Mouse (Mus musculus) forelimb bud, embryonic 11.5 days (tissue): Measurements from ENCODE around the gene Coq9.
"Not testable (repeated sequence)": the region's sequence is repeated elsewhere in the genome, so short reads cannot be mapped to it uniquely, and the experiment has no call there.

Experiments used
- DNase-seq: peaks from one replicate; pipeline ENCODE4 v3.0.0-alpha.2; 2012; ENCODE audit warnings: low read depth, low spot score

Gene Coq9

GRCm38 (mm10) chr8:94821381-94821780, 16.7 kb upstream of the Coq9 start:
- DNase-seq = no peak

GRCm38 (mm10) chr8:94822637-94823560, 15.2 kb upstream of the Coq9 start:
- DNase-seq = peak; percentile 56

GRCm38 (mm10) chr8:94825170-94825569, 13.0 kb upstream of the Coq9 start:
- DNase-seq = no peak

- DNase-seq = no peak
Observed at GRCm38 (mm10) chr8:94826210-94826609, 11.9 kb upstream of the Coq9 start.

GRCm38 (mm10) chr8:94828284-94828683, 9.8 kb upstream of the Coq9 start:
- no peak for DNase-seq

- DNase-seq = not testable (repeated sequence)
Observed at GRCm38 (mm10) chr8:94833901-94834405, 4.2 kb upstream of the Coq9 start.

- not testable (repeated sequence) for DNase-seq
Observed at GRCm38 (mm10) chr8:94835751-94836150, 2.4 kb upstream of the Coq9 start.

- no peak for DNase-seq
Observed at GRCm38 (mm10) chr8:94836456-94837240, 1.5 kb upstream of the Coq9 start.

- DNase-seq = peak; percentile 11
Observed at GRCm38 (mm10) chr8:94838600-94838999, 479 bp downstream of the Coq9 start.

- no peak for DNase-seq
Observed at GRCm38 (mm10) chr8:94841183-94841582, 3.1 kb downstream of the Coq9 start.

GRCm38 (mm10) chr8:94850049-94850448, 11.9 kb downstream of the Coq9 start:
- no peak for DNase-seq

GRCm38 (mm10) chr8:94854761-94855160, 16.6 kb downstream of the Coq9 start:
- not testable (repeated sequence) for DNase-seq

- no peak for DNase-seq
Observed at GRCm38 (mm10) chr8:94857011-94857345, 18.9 kb downstream of the Coq9 start.

- DNase-seq = peak; percentile 84
Observed at GRCm38 (mm10) chr8:94857346-94858173, 19.4 kb downstream of the Coq9 start, which contains the start of gene Polr2c. Gene Polr2c, plus strand, starts transcription at chr8:94857450.

- DNase-seq = peak; percentile 71
Observed at GRCm38 (mm10) chr8:94861352-94861910, 23.3 kb downstream of the Coq9 start.

- DNase-seq = no peak
Observed at GRCm38 (mm10) chr8:94862487-94863220, 24.5 kb downstream of the Coq9 start.

GRCm38 (mm10) chr8:94863897-94864673, 26.0 kb downstream of the Coq9 start:
- DNase-seq = no peak

- DNase-seq = no peak
Observed at GRCm38 (mm10) chr8:94865292-94865691, 27.2 kb downstream of the Coq9 start.

- DNase-seq = no peak
Observed at GRCm38 (mm10) chr8:94866921-94867320, 28.8 kb downstream of the Coq9 start.

- no peak for DNase-seq
Observed at GRCm38 (mm10) chr8:94869146-94869545, 31.0 kb downstream of the Coq9 start.
